Mouse (Mus musculus) kidney, embryonic 16.5 days (tissue): Measurements from ENCODE around the gene Clic5. TPM values are rescaled to one million over a fixed set of nuclear protein-coding genes. Genes with fewer than 3 reads are reported as not detected.

Source experiments
- ATAC-seq: fragments of 200-750 bp; cut with Nextera tagmentation; 2 replicates; pipeline ENCODE4 v1.8.0; 2017; ENCODE audit warnings: moderate TSS enrichment; ENCODE audit not compliant: low FRiP score, low TSS enrichment
- H3K27ac ChIP-seq: fragments of 300-500 bp; sonication (generic); 2 replicates; pipeline ENCODE4 v1.5.1; 2014; ENCODE audit warnings: low read length
- H3K27me3 ChIP-seq: fragments of 300-500 bp; sonication (generic); 2 replicates; pipeline ENCODE4 v1.6.1; 2014; ENCODE audit warnings: low read length, control low read depth, mixed read lengths; ENCODE audit not compliant: insufficient read depth
- H3K36me3 ChIP-seq: fragments of 300-500 bp; sonication (generic); 2 replicates; pipeline ENCODE4 v1.6.1; 2014; ENCODE audit warnings: low read length, control low read depth, mixed read lengths; ENCODE audit not compliant: insufficient read depth
- H3K4me1 ChIP-seq: fragments of 300-500 bp; sonication (generic); 2 replicates; pipeline ENCODE4 v1.6.1; 2014; ENCODE audit warnings: low read length, control low read depth, mixed read lengths; ENCODE audit not compliant: insufficient read depth
- H3K4me2 ChIP-seq: fragments of 300-500 bp; sonication (generic); replicated peaks from 2 replicates; pipeline ENCODE4 v1.6.1; 2014; ENCODE audit warnings: low read depth, low read length
- H3K4me3 ChIP-seq: fragments of 300-500 bp; sonication (generic); 2 replicates; pipeline ENCODE4 v1.5.1; 2014; ENCODE audit warnings: mild to moderate bottlenecking, low read length
- H3K9ac ChIP-seq: fragments of 300-500 bp; sonication (generic); replicated peaks from 2 replicates; pipeline ENCODE4 v1.6.1; 2014; ENCODE audit warnings: low read length
- H3K9me3 ChIP-seq: fragments of 300-500 bp; sonication (generic); 2 replicates; pipeline ENCODE4 v1.6.1; 2016; ENCODE audit warnings: low read length, control low read depth
- WGBS: fragments of 180-500 bp; shearing (Covaris S2); extraction: QIAGEN DNeasy Blood & Tissue Kit; methylation state at CpG from one replicate; pipeline ENCODE4 v1.1.7; 2014; 5-methylcytosine and 5-hydroxymethylcytosine counted together
- polyA plus RNA-seq: library from polyadenylated mRNA; unstranded; fragments of >200 nt; fragmentation: Nextera tagmentation; extraction: Ambion mirVana; gene quantifications from 2 replicates; pipeline ENCODE4 v1.2.1, GENCODE M21; 2015

Gene Clic5
- polyA plus RNA-seq, 1 experiment from 2014 or later, result 12.4 TPM

GRCm38 (mm10) chr17:44188769-44189145, 373 bp downstream of the Clic5 start:
- ATAC-seq, result peak; percentile 43; the same call in 1 of the 2 replicates
- Histone ChIP-seq H3K4me1 (peaks cover 15% of the 10 kb centered on the region), H3K4me2 (peak overlapping the region; percentile 82), H3K36me3 (no peaks in the 10 kb centered on the region), H3K4me3 (peak overlapping the region; percentile 50), H3K9me3 (no peaks in the 10 kb centered on the region), H3K9ac (peak overlapping the region; percentile 58), H3K27ac (0 out of 2 replicates have a peak overlapping the region, but pooled peaks have one; percentile 1), H3K27me3 (peaks cover 7% of the 10 kb centered on the region; the same call in 1 of the 2 replicates)
- WGBS, result 0% methylated on average over 24 of the region's 24 CpGs

GRCm38 (mm10) chr17:44189696-44190095, 1.3 kb downstream of the Clic5 start:
- Histone ChIP-seq H3K36me3 (no peaks in the 10 kb centered on the region), H3K27ac (peak overlapping the region; percentile 21; the same call in 1 of the 2 replicates), H3K4me1 (peaks cover 15% of the 10 kb centered on the region), H3K4me3 (peak overlapping the region; percentile 38), H3K27me3 (peaks cover 7% of the 10 kb centered on the region; the same call in 1 of the 2 replicates), H3K9ac (peak overlapping the region; percentile 35; the same call in 1 of the 2 replicates), H3K4me2 (peak overlapping the region; percentile 82), H3K9me3 (no peaks in the 10 kb centered on the region)
- ATAC-seq, result peak; percentile 73; the same call in 1 of the 2 replicates
- 1% methylated on average over 11 of the region's 11 CpGs for WGBS

- H3K9me3 ChIP-seq, result no peaks in the 10 kb centered on the region
- H3K9ac ChIP-seq, result no peak overlapping the region
- 0 out of 2 replicates have a peak overlapping the region, but pooled peaks have one; percentile 8 for H3K4me2 ChIP-seq
- H3K36me3 ChIP-seq, result no peaks in the 10 kb centered on the region
- peak overlapping the region; percentile 2 for H3K4me3 ChIP-seq
- H3K27ac ChIP-seq, result no peak overlapping the region
- 35% methylated on average over 7 of the region's 7 CpGs for WGBS
- no peak for ATAC-seq
- H3K27me3 ChIP-seq, result peaks cover 7% of the 10 kb centered on the region; the same call in 1 of the 2 replicates
- peaks cover 15% of the 10 kb centered on the region for H3K4me1 ChIP-seq
Observed at GRCm38 (mm10) chr17:44190246-44190645, 1.9 kb downstream of the Clic5 start.

GRCm38 (mm10) chr17:44192981-44193380, 4.6 kb downstream of the Clic5 start:
- ATAC-seq, result no peak
- WGBS, result 72% methylated on average over 3 of the region's 3 CpGs

GRCm38 (mm10) chr17:44199158-44199557, 10.8 kb downstream of the Clic5 start:
- Histone ChIP-seq H3K9ac (no peak overlapping the region), H3K4me1 (no peaks in the 10 kb centered on the region), H3K27ac (no peak overlapping the region), H3K4me2 (no peak overlapping the region), H3K36me3 (no peaks in the 10 kb centered on the region), H3K27me3 (no peaks in the 10 kb centered on the region), H3K4me3 (no peak overlapping the region), H3K9me3 (no peaks in the 10 kb centered on the region; the same call in 1 of the 2 replicates)
- WGBS, result 64% methylated on average over 4 of the region's 4 CpGs
- no peak for ATAC-seq

More at GRCm38 (mm10) chr17:44192981-44193380, 4.6 kb downstream of the Clic5 start:
- Histone ChIP-seq H3K36me3 (no peaks in the 10 kb centered on the region), H3K4me1 (peaks cover 15% of the 10 kb centered on the region), H3K27me3 (peaks cover 7% of the 10 kb centered on the region; the same call in 1 of the 2 replicates), H3K4me2 (no peak overlapping the region), H3K9ac (no peak overlapping the region), H3K9me3 (no peaks in the 10 kb centered on the region), H3K4me3 (no peak overlapping the region), H3K27ac (no peak overlapping the region)

DNA sequence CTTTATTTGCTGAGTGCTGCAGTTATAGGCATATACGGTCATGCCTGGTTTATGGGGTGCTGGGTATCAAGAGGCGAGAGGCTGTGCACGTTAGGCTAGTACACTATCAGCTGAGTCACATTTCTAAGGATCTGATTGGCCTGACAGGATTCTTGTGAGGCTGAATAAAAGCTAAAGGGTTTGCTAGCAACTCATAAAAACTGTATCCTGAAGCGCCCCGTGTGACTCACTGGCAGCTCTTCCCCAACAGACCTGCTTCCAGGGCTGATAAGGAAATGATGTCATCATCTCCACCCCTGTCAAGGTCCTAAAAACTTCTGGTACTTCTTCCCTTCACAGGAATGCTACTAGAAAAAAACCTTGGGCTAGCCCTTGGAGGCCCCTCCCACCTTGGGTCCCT, 14.6 kb downstream of the Clic5 start:
- H3K36me3 ChIP-seq, result no peaks in the 10 kb centered on the region
- no peak overlapping the region for H3K4me3 ChIP-seq
- no peak overlapping the region for H3K4me2 ChIP-seq
- no peak overlapping the region for H3K9ac ChIP-seq
- ATAC-seq, result no peak
- 79% methylated on average over 5 of the region's 5 CpGs for WGBS
- H3K27ac ChIP-seq, result no peak overlapping the region
- no peaks in the 10 kb centered on the region; the same call in 1 of the 2 replicates for H3K9me3 ChIP-seq
- no peaks in the 10 kb centered on the region for H3K27me3 ChIP-seq
- no peaks in the 10 kb centered on the region for H3K4me1 ChIP-seq

GRCm38 (mm10) chr17:44204787-44205186, 16.4 kb downstream of the Clic5 start:
- no peak overlapping the region for H3K9ac ChIP-seq
- H3K36me3 ChIP-seq, result no peaks in the 10 kb centered on the region
- no peaks in the 10 kb centered on the region for H3K27me3 ChIP-seq
- H3K4me1 ChIP-seq, result no peaks in the 10 kb centered on the region
- no peak overlapping the region for H3K27ac ChIP-seq
- no peak overlapping the region for H3K4me2 ChIP-seq
- H3K9me3 ChIP-seq, result peaks cover 4% of the 10 kb centered on the region; the same call in 1 of the 2 replicates
- H3K4me3 ChIP-seq, result no peak overlapping the region
- 88% methylated on average over 1 of the region's 1 CpGs for WGBS
- ATAC-seq, result no peak

GRCm38 (mm10) chr17:44205562-44205961, 17.2 kb downstream of the Clic5 start:
- Histone ChIP-seq H3K27ac (no peak overlapping the region), H3K27me3 (no peaks in the 10 kb centered on the region), H3K4me3 (no peak overlapping the region), H3K4me2 (no peak overlapping the region), H3K4me1 (no peaks in the 10 kb centered on the region), H3K9ac (no peak overlapping the region), H3K9me3 (peaks cover 4% of the 10 kb centered on the region; the same call in 1 of the 2 replicates), H3K36me3 (no peaks in the 10 kb centered on the region)
- 71% methylated on average over 3 of the region's 3 CpGs for WGBS
- no peak for ATAC-seq

GRCm38 (mm10) chr17:44208900-44209299, 20.5 kb downstream of the Clic5 start:
- no peak for ATAC-seq
- Histone ChIP-seq H3K9ac (no peak overlapping the region), H3K4me3 (no peak overlapping the region), H3K4me2 (no peak overlapping the region), H3K27me3 (no peaks in the 10 kb centered on the region), H3K4me1 (no peaks in the 10 kb centered on the region), H3K27ac (no peak overlapping the region), H3K36me3 (no peaks in the 10 kb centered on the region), H3K9me3 (peaks cover 4% of the 10 kb centered on the region; the same call in 1 of the 2 replicates)
- WGBS, result 85% methylated on average over 4 of the region's 4 CpGs

GRCm38 (mm10) chr17:44212960-44213619, 24.7 kb downstream of the Clic5 start:
- Histone ChIP-seq H3K9me3 (peaks cover 4% of the 10 kb centered on the region; the same call in 1 of the 2 replicates), H3K27ac (no peak overlapping the region), H3K36me3 (no peaks in the 10 kb centered on the region), H3K4me1 (no peaks in the 10 kb centered on the region), H3K4me3 (no peak overlapping the region), H3K4me2 (no peak overlapping the region), H3K27me3 (no peaks in the 10 kb centered on the region), H3K9ac (no peak overlapping the region)
- WGBS, result 83% methylated on average over 5 of the region's 5 CpGs
- no peak for ATAC-seq
